Mouse (Mus musculus) CH12.LX (cell line): ENCODE measurements around the gene Dbi. TPM values are rescaled to one million over a fixed set of nuclear protein-coding genes. Genes with fewer than 3 reads are reported as not detected.

ENCODE experiments used
- DNase-seq: peaks from one replicate; pipeline ENCODE4 v3.0.0-alpha.2; 2013; ENCODE audit errors: extremely low read depth
- H3K27ac ChIP-seq: 2 replicates; pipeline ENCODE4 v1.5.1; 2012; ENCODE audit warnings: low read depth, mild to moderate bottlenecking, control low read depth, moderate library complexity; ENCODE audit not compliant: insufficient read depth
- H3K27me3 ChIP-seq: replicated peaks from 2 replicates; pipeline ENCODE3; 2012; ENCODE audit warnings: inconsistent platforms
- H3K36me3 ChIP-seq, 2 experiments: replicated peaks in 1 of 2; 2 replicates each; pipeline versions ENCODE3 to v1.6.1; 2012; ENCODE audit warnings: inconsistent platforms in 1 of 2, low read length in 1 of 2, mild to moderate bottlenecking in 1 of 2, mixed read lengths in 1 of 2, moderate library complexity in 1 of 2; ENCODE audit not compliant: control insufficient read depth in 1 of 2, insufficient read depth in 1 of 2
- H3K4me1 ChIP-seq, 2 experiments: 2 replicates each; pipeline ENCODE4 v1.6.1; 2012; ENCODE audit warnings: inconsistent platforms in 1 of 2, moderate library complexity in 1 of 2; ENCODE audit not compliant: insufficient read depth in 2 of 2, control insufficient read depth in 1 of 2
- H3K4me2 ChIP-seq: 2 replicates; pipeline ENCODE4 v1.6.1; 2012; ENCODE audit warnings: low read depth, mild to moderate bottlenecking, control low read depth; ENCODE audit not compliant: poor library complexity, insufficient read depth, severe bottlenecking
- H3K4me3 ChIP-seq, 3 experiments: fragments of 150-350 bp in 1 of 3; sonication (generic) in 1 of 3; replicated peaks in 1 of 3; 2 replicates each; pipeline versions ENCODE3 to v1.5.1; 2011 to 2012; ENCODE audit warnings: low read depth in 2 of 3, low read length in 2 of 3, mild to moderate bottlenecking in 2 of 3, moderate library complexity in 2 of 3, control low read depth in 1 of 3, improper control_type of control experiment in 1 of 3, inconsistent platforms in 1 of 3, mixed read lengths in 1 of 3; ENCODE audit not compliant: poor library complexity in 1 of 3
- H3K79me2 ChIP-seq: replicated peaks from 2 replicates; pipeline ENCODE4 v1.6.1; 2012; ENCODE audit warnings: mild to moderate bottlenecking, moderate library complexity; ENCODE audit not compliant: control insufficient read depth, poor library complexity, insufficient read depth, severe bottlenecking; ENCODE audit errors: extremely low read depth
- H3K9ac ChIP-seq: 2 replicates; pipeline ENCODE4 v1.6.1; 2012; ENCODE audit warnings: low read depth, mild to moderate bottlenecking, control low read depth, moderate library complexity; ENCODE audit not compliant: insufficient read depth
- H3K9me3 ChIP-seq: replicated peaks from 2 replicates; pipeline ENCODE3; 2012; ENCODE audit warnings: low read length, inconsistent platforms, mixed read lengths
- BHLHE40 ChIP-seq: IDR thresholded peaks from 2 replicates; pipeline ENCODE4 v1.6.1; 2011; ENCODE audit warnings: mild to moderate bottlenecking, low read depth, low read length, improper control_type of control experiment
- CHD1 ChIP-seq: IDR thresholded peaks from 2 replicates; pipeline ENCODE4 v1.6.1; 2012; ENCODE audit warnings: low read depth, low read length, improper control_type of control experiment, inconsistent platforms
- CHD2 ChIP-seq: IDR thresholded peaks from 2 replicates; pipeline ENCODE4 v1.6.1; 2011; ENCODE audit warnings: low read length, improper control_type of control experiment
- CTCF ChIP-seq, 2 experiments: IDR thresholded peaks in 1 of 2; conservative IDR thresholded peaks in 1 of 2; 2 replicates each; pipeline ENCODE4 v1.5.1; 2011 to 2012; ENCODE audit warnings: low read depth in 2 of 2, low read length in 2 of 2, improper control_type of control experiment in 1 of 2, inconsistent platforms in 1 of 2, mild to moderate bottlenecking in 1 of 2, moderate library complexity in 1 of 2
- E2F4 ChIP-seq: IDR thresholded peaks from 2 replicates; pipeline ENCODE4 v1.6.1; 2011; ENCODE audit warnings: low read depth, low read length, improper control_type of control experiment; ENCODE audit not compliant: insufficient replicate concordance
- ELF1 ChIP-seq: IDR thresholded peaks from 2 replicates; pipeline ENCODE4 v1.6.1; 2014; ENCODE audit warnings: low read depth, mild to moderate bottlenecking, inconsistent platforms, low read length, improper control_type of control experiment
- EP300 ChIP-seq: IDR thresholded peaks from 2 replicates; pipeline ENCODE4 v1.6.1; 2011; ENCODE audit warnings: low read length, improper control_type of control experiment
- ETS1 ChIP-seq: conservative IDR thresholded peaks from 2 replicates; pipeline ENCODE4 v1.6.1; 2012; ENCODE audit warnings: low read depth, mild to moderate bottlenecking, inconsistent platforms, low read length, improper control_type of control experiment, moderate library complexity
- GABPA ChIP-seq: IDR thresholded peaks from 2 replicates; pipeline ENCODE4 v1.6.1; 2012; ENCODE audit warnings: low read depth, low read length, improper control_type of control experiment, inconsistent platforms; ENCODE audit not compliant: insufficient replicate concordance
- HCFC1 ChIP-seq: IDR thresholded peaks from 2 replicates; pipeline ENCODE4 v1.6.1; 2012; ENCODE audit warnings: low read depth, mild to moderate bottlenecking, inconsistent platforms, low read length, improper control_type of control experiment
- IRF4 ChIP-seq: IDR thresholded peaks from 2 replicates; pipeline ENCODE4 v1.6.1; 2014; ENCODE audit warnings: low read depth, mild to moderate bottlenecking, inconsistent platforms, low read length, improper control_type of control experiment
- JUN ChIP-seq: IDR thresholded peaks from 2 replicates; pipeline ENCODE4 v1.6.1; 2011; ENCODE audit warnings: low read depth, mild to moderate bottlenecking, low read length, improper control_type of control experiment, moderate library complexity; ENCODE audit not compliant: insufficient read depth
- JUND ChIP-seq: conservative IDR thresholded peaks from 2 replicates; pipeline ENCODE4 v1.6.1; 2011; ENCODE audit warnings: low read depth, low read length, improper control_type of control experiment
- KAT2A ChIP-seq: IDR thresholded peaks from 2 replicates; pipeline ENCODE4 v1.6.1; 2012; ENCODE audit warnings: low read length, improper control_type of control experiment, inconsistent platforms; ENCODE audit not compliant: insufficient replicate concordance
- MAFK ChIP-seq: IDR thresholded peaks from 2 replicates; pipeline ENCODE4 v1.6.1; 2011; ENCODE audit warnings: low read length, improper control_type of control experiment; ENCODE audit not compliant: insufficient replicate concordance
- MAX ChIP-seq: IDR thresholded peaks from 2 replicates; pipeline ENCODE4 v1.6.1; 2011; ENCODE audit warnings: low read length, improper control_type of control experiment
- MAZ ChIP-seq: IDR thresholded peaks from 2 replicates; pipeline ENCODE4 v1.6.1; 2012; ENCODE audit warnings: low read depth, mild to moderate bottlenecking, inconsistent platforms, low read length, improper control_type of control experiment, moderate library complexity
- MEF2A ChIP-seq: IDR thresholded peaks from 2 replicates; pipeline ENCODE4 v1.6.1; 2014; ENCODE audit warnings: low read depth, mild to moderate bottlenecking, inconsistent platforms, low read length, improper control_type of control experiment, borderline replicate concordance
- MXI1 ChIP-seq: IDR thresholded peaks from 2 replicates; pipeline ENCODE4 v1.6.1; 2011; ENCODE audit warnings: mild to moderate bottlenecking, low read depth, low read length, improper control_type of control experiment
- MYC ChIP-seq: IDR thresholded peaks from 2 replicates; pipeline ENCODE4 v1.6.1; 2011; ENCODE audit warnings: low read depth, mild to moderate bottlenecking, improper control_type of control experiment, low read length
- NELFE ChIP-seq: IDR thresholded peaks from 2 replicates; pipeline ENCODE4 v1.6.1; 2011; ENCODE audit warnings: low read depth, low read length, improper control_type of control experiment
- NRF1 ChIP-seq: IDR thresholded peaks from 2 replicates; pipeline ENCODE4 v1.6.1; 2014; ENCODE audit warnings: low read depth, mild to moderate bottlenecking, inconsistent platforms, low read length, improper control_type of control experiment, moderate library complexity
- PAX5 ChIP-seq: IDR thresholded peaks from 2 replicates; pipeline ENCODE4 v1.6.1; 2012; ENCODE audit warnings: low read length, inconsistent platforms, mixed read lengths
- POLR2A ChIP-seq: IDR thresholded peaks from 2 replicates; pipeline ENCODE4 v1.6.1; 2011; ENCODE audit warnings: low read depth, mild to moderate bottlenecking, improper control_type of control experiment, low read length
- POLR2AphosphoS2 ChIP-seq: IDR thresholded peaks from 2 replicates; pipeline ENCODE4 v1.6.1; 2011; ENCODE audit warnings: low read depth, low read length, improper control_type of control experiment
- RAD21 ChIP-seq: IDR thresholded peaks from 2 replicates; pipeline ENCODE4 v1.6.1; 2011; ENCODE audit warnings: low read depth, mild to moderate bottlenecking, low read length, improper control_type of control experiment, moderate library complexity
- RCOR1 ChIP-seq: conservative IDR thresholded peaks from 2 replicates; pipeline ENCODE4 v1.6.1; 2012; ENCODE audit warnings: low read depth, mild to moderate bottlenecking, inconsistent platforms, low read length, improper control_type of control experiment
- SIN3A ChIP-seq: IDR thresholded peaks from 2 replicates; pipeline ENCODE4 v1.6.1; 2012; ENCODE audit warnings: low read length, improper control_type of control experiment, inconsistent platforms
- SMC3 ChIP-seq: IDR thresholded peaks from 2 replicates; pipeline ENCODE4 v1.6.1; 2011; ENCODE audit warnings: low read depth, low read length, improper control_type of control experiment
- TBP ChIP-seq: conservative IDR thresholded peaks from 2 replicates; pipeline ENCODE4 v1.6.1; 2011; ENCODE audit warnings: low read depth, low read length, improper control_type of control experiment
- TCF12 ChIP-seq: IDR thresholded peaks from 2 replicates; pipeline ENCODE4 v1.6.1; 2014; ENCODE audit warnings: low read depth, mild to moderate bottlenecking, inconsistent platforms, low read length, improper control_type of control experiment
- UBTF ChIP-seq: IDR thresholded peaks from 2 replicates; pipeline ENCODE4 v1.6.1; 2012; ENCODE audit warnings: low read depth, mild to moderate bottlenecking, inconsistent platforms, low read length, improper control_type of control experiment, moderate library complexity
- USF1 ChIP-seq: IDR thresholded peaks from 2 replicates; pipeline ENCODE4 v1.6.1; 2014; ENCODE audit warnings: low read depth, mild to moderate bottlenecking, inconsistent platforms, low read length, improper control_type of control experiment
- USF2 ChIP-seq: conservative IDR thresholded peaks from 2 replicates; pipeline ENCODE4 v1.6.1; 2011; ENCODE audit warnings: low read depth, low read length, improper control_type of control experiment
- ZC3H11A ChIP-seq: IDR thresholded peaks from 2 replicates; pipeline ENCODE4 v1.6.1; 2012; ENCODE audit warnings: low read depth, mild to moderate bottlenecking, inconsistent platforms, low read length, improper control_type of control experiment
- ZKSCAN1 ChIP-seq: IDR thresholded peaks from 2 replicates; pipeline ENCODE4 v1.6.1; 2012; ENCODE audit warnings: low read depth, inconsistent platforms, low read length, improper control_type of control experiment, borderline replicate concordance
- ZMIZ1 ChIP-seq: IDR thresholded peaks from 2 replicates; pipeline ENCODE4 v1.6.1; 2012; ENCODE audit warnings: low read depth, mild to moderate bottlenecking, inconsistent platforms, low read length, improper control_type of control experiment
- ZNF384 ChIP-seq: IDR thresholded peaks from 2 replicates; pipeline ENCODE4 v1.6.1; 2012; ENCODE audit warnings: low read depth, low read length, improper control_type of control experiment, inconsistent platforms
- dilution Hi-C: fragments of 300-500 bp; cut with MboI; formaldehyde crosslinking; loops from 2 replicates; pipeline ENCODE4 v1.14.3; 2020; ENCODE audit warnings: low sequenced_read_pairs; ENCODE audit not compliant: extremely low pct_unique_long_range_greater_than_20kb, extremely low pct_ligation_motif_present
- in situ Hi-C: fragments of 300-500 bp; cut with MboI; formaldehyde crosslinking; loops from 3 replicates; pipeline ENCODE4 v1.14.3; 2019; ENCODE audit warnings: low sequenced_read_pairs, low pct_ligation_motif_present, low pct_unique_long_range_greater_than_20kb, mixed read lengths
- polyA plus RNA-seq: library from polyadenylated mRNA; unstranded; fragments of >175 nt; gene quantifications from 2 replicates; pipeline ENCODE4 v1.2.1, GENCODE M21; 2012; ENCODE audit warnings: low read depth; ENCODE audit not compliant: insufficient read length
- total RNA-seq, 2 experiments: library from RNA; depleted of rRNA; stranded (reverse); fragments of 300-350 nt in 1 of 2; fragments of >200 nt in 1 of 2; gene quantifications; 2 replicates each; pipeline ENCODE4 v1.2.3; 2012 to 2014

Dbi gene
- total and polyA plus RNA-seq, 3 experiments: 346 to 499 (median 357) TPM

GRCm38 (mm10) chr1:120146994-120147393 is 26.1 kb upstream of the Dbi start:
- H3K27me3 ChIP-seq: no peaks in the 10 kb centered on the region
- DNase-seq: peak; percentile 67
- H3K9ac ChIP-seq: peak overlapping the region; percentile 29; the same call in 1 of the 2 replicates
- H3K27ac ChIP-seq: peak overlapping the region; percentile 49; the same call in 1 of the 2 replicates
- TF ChIP-seq MEF2A (no peak), KAT2A (no peak), UBTF (no peak), SMC3 (peak; percentile 75), MXI1 (no peak), NELFE (no peak), MYC (0 out of 2 replicates have a peak, but pooled peaks have one; percentile 10), GABPA (no peak), CTCF (conservative IDR thresholded peaks at IDR 0.05 in 1 of 2, IDR thresholded peaks at IDR 0.05 in 1 of 2; ENCODE audit: low read depth in 2 of 2, low read length in 2 of 2) (peak; percentile 37 to 88; a peak in 3 of 4 replicates), BHLHE40 (no peak), POLR2AphosphoS2 (no peak), RCOR1 (no peak), ZKSCAN1 (no peak), IRF4 (no peak), TBP (no peak), ELF1 (no peak), ZMIZ1 (no peak), USF1 (no peak), PAX5 (no peak), RAD21 (peak; percentile 92), JUND (0 out of 2 replicates have a peak, but pooled peaks have one; percentile 29), POLR2A (no peak), MAX (no peak), CHD1 (no peak), ZC3H11A (peak; percentile 36), MAZ (no peak), JUN (no peak), TCF12 (no peak), E2F4 (no peak), HCFC1 (no peak), MAFK (no peak), NRF1 (no peak), EP300 (no peak), CHD2 (no peak), ZNF384 (peak; percentile 84), USF2 (no peak), SIN3A (no peak; the same call in 1 of the 2 replicates), ETS1 (no peak)
- H3K79me2 ChIP-seq: no peaks in the 10 kb centered on the region
- no peaks in the 10 kb centered on the region for H3K9me3 ChIP-seq
- dilution Hi-C loops: no loop called here
- in situ Hi-C loops: loop anchor here (5.0 kb wide), 2 partner anchors 50 to 115 kb away; no protein-coding TSS in a partner anchor
- peak overlapping the region in 1 of 3 experiments; percentile 41 for H3K4me3 ChIP-seq
- peak overlapping the region; percentile 87 for H3K4me2 ChIP-seq
- peaks cover 14 to 27% of the 10 kb centered on the region in 2 experiments for H3K4me1 ChIP-seq
- H3K36me3 ChIP-seq: peaks cover 0 to 5% of the 10 kb centered on the region in 2 experiments
